In the genomic region with DNA sequence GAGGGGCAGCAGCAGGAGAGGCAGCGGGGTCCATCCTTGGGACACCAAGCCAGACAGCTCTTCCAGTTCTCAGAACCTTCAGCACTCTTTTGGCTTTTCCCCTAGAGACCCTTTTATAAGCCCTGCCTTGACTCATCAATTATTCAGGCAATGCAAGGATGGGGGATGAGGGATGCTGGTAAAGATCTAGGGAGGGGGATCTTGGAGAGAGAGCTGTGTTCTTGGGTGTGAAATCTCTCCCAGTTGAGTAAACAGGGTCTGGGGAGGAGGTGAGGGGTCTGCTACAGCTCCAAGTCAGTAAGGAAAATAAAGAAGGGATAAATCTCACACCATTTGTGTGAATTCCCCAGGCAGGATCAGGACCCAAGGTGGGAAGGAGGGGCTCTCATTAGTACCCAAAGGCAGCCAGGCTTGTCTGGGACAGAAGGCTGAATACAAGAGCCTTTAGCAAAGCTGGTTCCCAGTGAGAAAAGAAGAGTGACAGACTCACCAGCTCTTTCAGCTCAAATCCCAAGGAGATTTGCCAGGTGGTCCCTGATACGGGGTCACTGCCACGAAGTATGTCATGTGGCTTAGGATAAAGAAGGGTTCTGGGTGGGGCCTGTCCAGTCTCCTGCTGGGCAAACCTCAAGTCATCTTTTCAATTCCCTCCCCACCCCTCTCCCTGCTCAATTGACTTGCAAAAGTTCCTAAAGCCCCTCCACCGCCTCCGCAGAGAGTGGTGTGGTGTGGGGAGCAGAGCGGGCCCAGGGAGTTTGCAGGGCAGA, we compare ENCODE assay signal across 22 mouse cellular contexts. TPM values are rescaled to one million over a fixed set of nuclear protein-coding genes. Genes with fewer than 3 reads are reported as not detected.
A peak's percentile ranks its signal among the peaks of the same experiment; 100 is the strongest.
DNase-seq lines count a peak whose midpoint lies in the region; ATAC-seq and TF ChIP-seq lines count a peak whose summit lies in the region.
"Had no signal": no experiment of that assay in that cellular context is flagged by ENCODE, and none has a peak within 500 bp of the region (broad histone marks: within the 10 kb centered on the region; RNA-seq: fewer than 3 reads in every experiment).

A gene (minus strand): TSS at position 76 of the 767 bp plus-strand sequence.

- no peaks in the 10 kb centered on the region for H3K9me3 ChIP-seq in hindbrain, embryonic 10.5 days
- H3K9me3 ChIP-seq in hindbrain, postnatal 0 days (ENCODE audit: low read length) = no peaks in the 10 kb centered on the region
- no peaks in the 10 kb centered on the region for H3K9me3 ChIP-seq in forebrain, embryonic 16.5 days (ENCODE audit: control insufficient read depth, low read length)
- no peaks in the 10 kb centered on the region for H3K9me3 ChIP-seq in midbrain, embryonic 13.5 days
- H3K9me3 ChIP-seq: neural tube, embryonic 12.5 days; stomach, embryonic 15.5 days had no signal

- no peak for TF ChIP-seq CTCF in hindbrain, postnatal 0 days (IDR thresholded peaks at IDR 0.05; ENCODE audit: low read depth)

- H3K27ac ChIP-seq in hindbrain, embryonic 10.5 days = no peak within 1 kb of the TSS
- no peak within 1 kb of the TSS for H3K27ac ChIP-seq in hindbrain, postnatal 0 days
- H3K27ac ChIP-seq in forebrain, embryonic 16.5 days (ENCODE audit: low read length) = no peak within 1 kb of the TSS
- no peak within 1 kb of the TSS for H3K27ac ChIP-seq in midbrain, embryonic 13.5 days
- H3K27ac ChIP-seq: neural tube, embryonic 12.5 days; stomach, embryonic 15.5 days had no signal

- H3K36me3 ChIP-seq in hindbrain, embryonic 10.5 days = no peaks in the 10 kb centered on the region
- no peaks in the 10 kb centered on the region for H3K36me3 ChIP-seq in hindbrain, postnatal 0 days (ENCODE audit: insufficient read depth, low read length)
- H3K36me3 ChIP-seq in forebrain, embryonic 16.5 days (ENCODE audit: control insufficient read depth, insufficient read depth) = no peaks in the 10 kb centered on the region
- H3K36me3 ChIP-seq in midbrain, embryonic 13.5 days = no peaks in the 10 kb centered on the region
- H3K36me3 ChIP-seq: neural tube, embryonic 12.5 days; stomach, embryonic 15.5 days had no signal

- H3K4me3 ChIP-seq in hindbrain, embryonic 10.5 days = no peak within 1 kb of the TSS
- H3K4me3 ChIP-seq in hindbrain, postnatal 0 days (ENCODE audit: low read length) = no peak within 1 kb of the TSS
- H3K4me3 ChIP-seq in forebrain, embryonic 16.5 days (replicated peaks; ENCODE audit: low read length) = no peak within 1 kb of the TSS
- no peak within 1 kb of the TSS for H3K4me3 ChIP-seq in midbrain, embryonic 13.5 days (replicated peaks)
- H3K4me3 ChIP-seq: neural tube, embryonic 12.5 days; stomach, embryonic 15.5 days had no signal

- no peak within 1 kb of the TSS for H3K4me2 ChIP-seq in hindbrain, postnatal 0 days (ENCODE audit: low read depth, low read length)
- no peak within 1 kb of the TSS for H3K4me2 ChIP-seq in forebrain, embryonic 16.5 days (ENCODE audit: low read length)
- H3K4me2 ChIP-seq in midbrain, embryonic 13.5 days (replicated peaks) = no peak within 1 kb of the TSS
- H3K4me2 ChIP-seq: lung, embryonic 14.5 days; neural tube, embryonic 12.5 days; stomach, embryonic 15.5 days had no signal

- ATAC-seq in hindbrain, postnatal 0 days = no peak
- peak; percentile 52 for ATAC-seq in forebrain, embryonic 16.5 days
- ATAC-seq in midbrain, embryonic 13.5 days = peak; percentile 65
- ATAC-seq in activated CD4-positive, CD25-positive, alpha-beta regulatory T cell, adult 4 months = no peak

- H3K4me1 ChIP-seq in hindbrain, embryonic 10.5 days (replicated peaks) = peaks cover 17% of the 10 kb centered on the region
- no peaks in the 10 kb centered on the region for H3K4me1 ChIP-seq in hindbrain, postnatal 0 days (ENCODE audit: insufficient read depth, low read length)
- H3K4me1 ChIP-seq in forebrain, embryonic 16.5 days (replicated peaks; ENCODE audit: control insufficient read depth, insufficient read depth, low read length) = no peaks in the 10 kb centered on the region
- H3K4me1 ChIP-seq in midbrain, embryonic 13.5 days (replicated peaks) = peaks cover 12% of the 10 kb centered on the region
- H3K4me1 ChIP-seq: neural tube, embryonic 12.5 days; stomach, embryonic 15.5 days had no signal

- 28% methylated on average over 6 of the region's 6 CpGs for WGBS in hindbrain, embryonic 10.5 days
- 40% methylated on average over 6 of the region's 6 CpGs for WGBS in hindbrain, postnatal 0 days
- WGBS in forebrain, embryonic 16.5 days = 20% methylated on average over 6 of the region's 6 CpGs
- WGBS in midbrain, embryonic 13.5 days = 16% methylated on average over 6 of the region's 6 CpGs

- H3K27me3 ChIP-seq in hindbrain, embryonic 10.5 days (ENCODE audit: insufficient read depth, poor library complexity, severe bottlenecking) = peaks cover 79% of the 10 kb centered on the region
- H3K27me3 ChIP-seq in hindbrain, postnatal 0 days (ENCODE audit: insufficient read depth, low read length) = no peaks in the 10 kb centered on the region
- H3K27me3 ChIP-seq in forebrain, embryonic 16.5 days (replicated peaks; ENCODE audit: control insufficient read depth, insufficient read depth, low read length) = no peaks in the 10 kb centered on the region
- peaks cover 43% of the 10 kb centered on the region for H3K27me3 ChIP-seq in midbrain, embryonic 13.5 days
- H3K27me3 ChIP-seq: stomach, embryonic 15.5 days had no signal

- DNase-seq in hindbrain, embryonic 10.5 days (ENCODE audit: low spot score) = peak; percentile 12
- no peak for DNase-seq in hindbrain, postnatal 0 days (ENCODE audit: low spot score)
- DNase-seq in WW6 (ENCODE audit: low read depth, low spot score) = peak; percentile 22
- DNase-seq in cerebellum, adult 11 months = no peak
- DNase-seq in testis, postnatal 10 days (ENCODE audit: low spot score) = no peak
- DNase-seq: cerebellum, adult 9-10 months; lung, embryonic 14.5 days; thymus, postnatal 25 days had no signal

- H3K9ac ChIP-seq in hindbrain, postnatal 0 days (replicated peaks; ENCODE audit: low read length) = no peak within 1 kb of the TSS
- no peak within 1 kb of the TSS for H3K9ac ChIP-seq in forebrain, embryonic 16.5 days (replicated peaks; ENCODE audit: low read depth, low read length)
- H3K9ac ChIP-seq in midbrain, embryonic 13.5 days (replicated peaks) = no peak within 1 kb of the TSS
- H3K9ac ChIP-seq: lung, embryonic 14.5 days; neural tube, embryonic 12.5 days; stomach, embryonic 15.5 days had no signal

RNA-seq across cellular contexts. Expression of the gene that starts here (rescaled TPM):
- 0.26 and 0.41 TPM in 2 replicates for polyA plus RNA-seq in hindbrain, embryonic 10.5 days (2016; fragmentation: Nextera tagmentation; extraction: Ambion mirVana)
- not detected in 2 replicates for total RNA-seq in hindbrain, postnatal 0 days (2014; rRNA removed)
- polyA plus RNA-seq in hindbrain, postnatal 0 days (2015; fragmentation: Nextera tagmentation; extraction: Ambion mirVana) = not detected in 2 replicates
- polyA plus RNA-seq in forebrain, embryonic 16.5 days (2015; fragmentation: Nextera tagmentation; extraction: Ambion mirVana) = not detected in 2 replicates
- polyA plus RNA-seq in midbrain, embryonic 13.5 days (2015; fragmentation: Nextera tagmentation; extraction: Ambion mirVana) = 0.27 and 0.35 TPM in 2 replicates
- not detected for polyA plus RNA-seq in activated CD4-positive, CD25-positive, alpha-beta regulatory T cell, adult 4 months (2017; shearing (Covaris generic))
- total RNA-seq: gastrocnemius, adult 8-10 months; heart, adult 8-10 months; heart, postnatal 14 days; layer of hippocampus, postnatal 25 days; megakaryocyte, adult 5-6 weeks; MEL had no signal
- polyA plus RNA-seq: embryonic facial prominence, embryonic 11.5 days; intestine, embryonic 16.5 days; limb, embryonic 11.5 days; lung, embryonic 14.5 days; neural tube, embryonic 12.5 days; stomach, embryonic 15.5 days had no signal

Comparison
In these comparisons a context has a peak if more than half of its experiments do, and no peak if none do; other contexts are left out.
1. Peak in DNase-seq in hindbrain, embryonic 10.5 days; RNA of the gene not detected or under 1 TPM.
2. Peak in ATAC-seq in forebrain, embryonic 16.5 days; RNA of the gene not detected or under 1 TPM.
3. Peak in ATAC-seq in midbrain, embryonic 13.5 days; RNA of the gene not detected or under 1 TPM.